Comparison of ENCODE assay signal across 20 mouse cellular contexts in the genomic region with DNA sequence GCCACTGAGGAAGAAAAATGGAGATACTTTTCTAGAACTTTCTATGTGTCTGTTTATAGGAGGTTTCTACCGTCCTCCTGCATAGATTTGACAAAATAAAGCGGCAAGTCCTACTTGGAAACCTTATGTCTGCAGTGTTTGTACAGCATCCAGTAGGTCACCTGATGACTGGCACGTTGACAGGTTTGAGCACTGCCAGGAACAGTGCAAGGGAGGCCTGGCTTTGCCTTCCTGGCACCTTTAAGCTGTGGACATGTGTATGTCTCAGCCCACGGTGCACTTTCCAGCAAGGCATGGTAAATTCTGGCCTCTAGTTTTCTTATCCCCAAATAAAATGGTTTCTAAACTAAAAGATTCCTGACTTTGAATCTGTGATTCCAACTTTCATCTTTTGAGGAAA.
A peak's percentile ranks its signal among the peaks of the same experiment; 100 is the strongest.
DNase-seq lines count a peak whose midpoint lies in the region; ATAC-seq lines count a peak whose summit lies in the region.
"Had no signal": no experiment of that assay in that cellular context is flagged by ENCODE, and none has a peak within 500 bp of the region (broad histone marks: within the 10 kb centered on the region; RNA-seq: fewer than 3 reads in every experiment).

No protein-coding gene starts in this region.

- peak; percentile 64 for DNase-seq in brain, adult 2 months (ENCODE audit: low read depth, low spot score)
- DNase-seq in cerebellum, adult 18-20 months = peak; percentile 36 to 47
- peak; percentile 51 to 53 for DNase-seq in cerebellum, postnatal 36 days
- no peak for DNase-seq in testis, postnatal 14 days (ENCODE audit: low spot score)
- DNase-seq: gastrocnemius, postnatal 14 days; liver, embryonic 13.5 days had no signal

- peaks cover 6% of the 10 kb centered on the region; the same call in 1 of the 2 replicates for H3K36me3 ChIP-seq in heart, embryonic 16.5 days (ENCODE audit: control insufficient read depth, insufficient read depth)
- peaks cover 30% of the 10 kb centered on the region for H3K36me3 ChIP-seq in kidney, embryonic 14.5 days (ENCODE audit: control insufficient read depth, insufficient read depth, low read length)
- H3K36me3 ChIP-seq: G1E; liver, embryonic 13.5 days had no signal

- no peaks in the 10 kb centered on the region for H3K27me3 ChIP-seq in heart, embryonic 16.5 days (ENCODE audit: control insufficient read depth, insufficient read depth, low read length)
- H3K27me3 ChIP-seq in kidney, embryonic 14.5 days (ENCODE audit: control insufficient read depth, insufficient read depth, low read length) = no peaks in the 10 kb centered on the region
- H3K27me3 ChIP-seq: embryonic facial prominence, embryonic 12.5 days; hindbrain, embryonic 13.5 days; kidney, embryonic 15.5 days; liver, embryonic 13.5 days; lung, embryonic 15.5 days; midbrain, embryonic 12.5 days; neural tube, embryonic 13.5 days had no signal

- no peak overlapping the region for H3K9ac ChIP-seq in heart, embryonic 16.5 days (ENCODE audit: low read length)
- H3K9ac ChIP-seq in kidney, embryonic 14.5 days (ENCODE audit: low read depth, low read length) = no peak overlapping the region
- H3K9ac ChIP-seq: embryonic facial prominence, embryonic 12.5 days; hindbrain, embryonic 13.5 days; kidney, embryonic 15.5 days; liver, embryonic 13.5 days; lung, embryonic 15.5 days; midbrain, embryonic 12.5 days; neural tube, embryonic 13.5 days had no signal

- H3K4me1 ChIP-seq in heart, embryonic 16.5 days (ENCODE audit: control insufficient read depth, insufficient read depth, low read length) = peaks cover 14% of the 10 kb centered on the region
- no peaks in the 10 kb centered on the region for H3K4me1 ChIP-seq in kidney, embryonic 14.5 days (ENCODE audit: control insufficient read depth, insufficient read depth, low read length)
- H3K4me1 ChIP-seq: embryonic facial prominence, embryonic 12.5 days; hindbrain, embryonic 13.5 days; kidney, embryonic 15.5 days; liver, embryonic 13.5 days; lung, embryonic 15.5 days; midbrain, embryonic 12.5 days; neural tube, embryonic 13.5 days had no signal

- no peak overlapping the region for H3K4me3 ChIP-seq in heart, embryonic 16.5 days (ENCODE audit: low read length)
- H3K4me3 ChIP-seq in kidney, embryonic 14.5 days (ENCODE audit: low read length) = no peak overlapping the region
- H3K4me3 ChIP-seq: embryonic facial prominence, embryonic 12.5 days; hindbrain, embryonic 13.5 days; kidney, embryonic 15.5 days; limb, embryonic 10.5 days; liver, embryonic 13.5 days; lung, embryonic 15.5 days; midbrain, embryonic 12.5 days; neural tube, embryonic 13.5 days had no signal

- 46% methylated on average over 4 of the region's 4 CpGs for WGBS in heart, embryonic 16.5 days
- 92% methylated on average over 4 of the region's 4 CpGs for WGBS in kidney, embryonic 14.5 days

- peak overlapping the region; percentile 46; the same call in 1 of the 2 replicates for H3K27ac ChIP-seq in heart, embryonic 16.5 days (ENCODE audit: low read length)
- H3K27ac ChIP-seq in kidney, embryonic 14.5 days (ENCODE audit: low read depth, low read length) = no peak overlapping the region
- H3K27ac ChIP-seq: embryonic facial prominence, embryonic 12.5 days; hindbrain, embryonic 13.5 days; kidney, embryonic 15.5 days; limb, embryonic 10.5 days; liver, embryonic 13.5 days; lung, embryonic 15.5 days; macrophage; midbrain, embryonic 12.5 days; neural tube, embryonic 13.5 days had no signal

- H3K9me3 ChIP-seq in heart, embryonic 16.5 days (replicated peaks; ENCODE audit: control insufficient read depth, low read length) = no peaks in the 10 kb centered on the region
- no peaks in the 10 kb centered on the region for H3K9me3 ChIP-seq in kidney, embryonic 14.5 days (ENCODE audit: control insufficient read depth, low read length)
- H3K9me3 ChIP-seq: embryonic facial prominence, embryonic 12.5 days; G1E; hindbrain, embryonic 13.5 days; kidney, embryonic 15.5 days; limb, embryonic 10.5 days; liver, embryonic 13.5 days; lung, embryonic 15.5 days; midbrain, embryonic 12.5 days; neural tube, embryonic 13.5 days had no signal

- ATAC-seq in heart, embryonic 16.5 days (replicated peaks; ENCODE audit: extremely low read depth, insufficient read depth, low FRiP score) = peak; percentile 84; the same call in 1 of the 2 replicates
- ATAC-seq in megakaryocyte-erythroid progenitor cell, adult 5-6 weeks (replicated peaks; ENCODE audit: low FRiP score, low TSS enrichment, poor library complexity, severe bottlenecking) = no peak
- ATAC-seq in kidney, embryonic 14.5 days (ENCODE audit: low FRiP score, low TSS enrichment) = no peak
- ATAC-seq: CD4-positive, CD25-positive, alpha-beta regulatory T cell, adult 4 months; forebrain, embryonic 16.5 days had no signal

- no peak overlapping the region for H3K4me2 ChIP-seq in heart, embryonic 16.5 days (ENCODE audit: low read depth, low read length)
- H3K4me2 ChIP-seq in kidney, embryonic 14.5 days (replicated peaks; ENCODE audit: low read depth, low read length) = no peak overlapping the region
- H3K4me2 ChIP-seq: embryonic facial prominence, embryonic 12.5 days; hindbrain, embryonic 13.5 days; kidney, embryonic 15.5 days; liver, embryonic 13.5 days; lung, embryonic 15.5 days; midbrain, embryonic 12.5 days; neural tube, embryonic 13.5 days had no signal
